Comparison of ENCODE assay signal across 8 mouse cellular contexts in genomic region chr17:30027343-30028029, GRCm38 (mm10). TPM values are rescaled to one million over a fixed set of nuclear protein-coding genes. Genes with fewer than 3 reads are reported as not detected.
DNase-seq lines count a peak whose midpoint lies in the region; ATAC-seq and TF ChIP-seq lines count a peak whose summit lies in the region.
"Had no signal": no experiment of that assay in that cellular context is flagged by ENCODE, and none has a peak within 500 bp of the region (broad histone marks: within the 10 kb centered on the region; RNA-seq: fewer than 3 reads in every experiment).

No protein-coding gene starts in this region.

- H3K4me1 ChIP-seq in heart, embryonic 12.5 days (replicated peaks): peaks cover 72% of the 10 kb centered on the region

- no peak for TF ChIP-seq CTCF in brain, embryonic 14.5 days (IDR thresholded peaks at IDR 0.05; ENCODE audit: borderline replicate concordance, extremely low read depth, insufficient read depth, insufficient read length)

- peak overlapping the region; percentile 15; the same call in 1 of the 2 replicates for H3K4me3 ChIP-seq in heart, embryonic 12.5 days
- H3K4me3 ChIP-seq: erythroblast, embryonic 14.5 days had no signal

- TF ChIP-seq POLR2A in brain, embryonic 14.5 days (IDR thresholded peaks at IDR 0.05; ENCODE audit: borderline replicate concordance, extremely low read depth, insufficient read depth, insufficient read length, poor library complexity, severe bottlenecking): no peak

- DNase-seq in spleen, adult 12 weeks (ENCODE audit: low spot score): peak; percentile 18
- DNase-seq in spleen, postnatal 14 days (ENCODE audit: low spot score in 2 of 2): no peak
- DNase-seq in brain, embryonic 14.5 days (ENCODE audit: low read depth): peak; percentile 85
- peak; percentile 84 for DNase-seq in kidney, postnatal 10 days
- peak; percentile 69 for DNase-seq in mesoderm, embryonic 11.5 days (ENCODE audit: low read depth, low spot score)
- peak; percentile 46 for DNase-seq in thymus, postnatal 4 days

- H3K9me3 ChIP-seq in heart, embryonic 12.5 days (replicated peaks): no peaks in the 10 kb centered on the region

- peak overlapping the region; percentile 58 for H3K4me2 ChIP-seq in heart, embryonic 12.5 days

- H3K36me3 ChIP-seq in heart, embryonic 12.5 days: no peaks in the 10 kb centered on the region

- peak overlapping the region; percentile 71 for H3K27ac ChIP-seq in heart, embryonic 12.5 days (ENCODE audit: poor library complexity, severe bottlenecking)

- H3K27me3 ChIP-seq in heart, embryonic 12.5 days (replicated peaks): no peaks in the 10 kb centered on the region

- H3K9ac ChIP-seq in heart, embryonic 12.5 days: no peak overlapping the region

- ATAC-seq in heart, embryonic 12.5 days (ENCODE audit: insufficient number of reproducible peaks, low FRiP score): peak; percentile 78

- WGBS in heart, embryonic 12.5 days: 59% methylated on average over 1 of the region's 1 CpGs

RNA-seq across cellular contexts. Expression of gene Zfand3, which starts 23.0 kb away (rescaled TPM):
- 145 and 146 TPM in 2 replicates for polyA plus RNA-seq in brain, embryonic 14.5 days (2012; rRNA removed)
- 59.5 and 64.4 TPM in 2 replicates for polyA plus RNA-seq in heart, embryonic 12.5 days (2016; fragmentation: Nextera tagmentation; extraction: Ambion mirVana)

RNA-seq across cellular contexts. Expression of gene Mdga1, which starts 57.6 kb away (rescaled TPM):
- 38.1 and 58.9 TPM in 2 replicates for polyA plus RNA-seq in brain, embryonic 14.5 days (2012; rRNA removed)
- 3.9 and 6.2 TPM in 2 replicates for polyA plus RNA-seq in heart, embryonic 12.5 days (2016; fragmentation: Nextera tagmentation; extraction: Ambion mirVana)

Comparison
In these comparisons a context has a peak if more than half of its experiments do, and no peak if none do; other contexts are left out.
1. DNase-seq: peak in spleen, adult 12 weeks (single experiment), brain, embryonic 14.5 days (single experiment), kidney, postnatal 10 days (single experiment), mesoderm, embryonic 11.5 days (single experiment) and thymus, postnatal 4 days (single experiment); none in spleen, postnatal 14 days (0 of 2).